Mouse (Mus musculus): ENCODE data around the gene Slc37a2. TPM values are rescaled to one million over a fixed set of nuclear protein-coding genes. Genes with fewer than 3 reads are reported as not detected.
"Not testable (repeated sequence)": the region's sequence is repeated elsewhere in the genome, so short reads cannot be mapped to it uniquely, and the experiment has no call there.

Gene Slc37a2
- 1.5 and 1.7 TPM in 2 replicates for polyA plus RNA-seq (2015; fragmentation: Nextera tagmentation; extraction: Ambion mirVana)

GRCm38 (mm10) chr9:37255149-37255888 is at the start of gene Slc37a2:
Slc37a2 (minus strand) TSS chr9:37255738.
- Histone ChIP-seq H3K36me3 (no peaks in the 10 kb centered on the region), H3K4me2 (peak within 1 kb of the TSS; percentile 59), H3K9ac (peak within 1 kb of the TSS; percentile 29; the same call in 1 of the 2 replicates), H3K27ac (no peak within 1 kb of the TSS), H3K27me3 (peaks cover 26% of the 10 kb centered on the region), H3K4me1 (replicated peaks) (peaks cover 6% of the 10 kb centered on the region), H3K9me3 (replicated peaks) (no peaks in the 10 kb centered on the region), H3K4me3 (replicated peaks) (peak within 1 kb of the TSS; percentile 51)
- no peak for DNase-seq
- WGBS (ENCODE audit: insufficient replicate concordance), result 2% methylated on average over 38 of the region's 38 CpGs
- ATAC-seq (ENCODE audit: low read depth), result peak; percentile 82

GRCm38 (mm10) chr9:37301720-37302119 is 46.2 kb upstream of the Slc37a2 start:
- Histone ChIP-seq H3K4me1 (replicated peaks) (no peaks in the 10 kb centered on the region), H3K9ac (no peak overlapping the region), H3K36me3 (peaks cover 3% of the 10 kb centered on the region; the same call in 1 of the 2 replicates), H3K27ac (no peak overlapping the region), H3K4me2 (no peak overlapping the region), H3K9me3 (replicated peaks) (no peaks in the 10 kb centered on the region), H3K27me3 (no peaks in the 10 kb centered on the region), H3K4me3 (replicated peaks) (no peak overlapping the region)
- no peak for ATAC-seq (ENCODE audit: low read depth)
- 49% methylated on average over 1 of the region's 1 CpGs for WGBS (ENCODE audit: insufficient replicate concordance)
- DNase-seq, result no peak

- not testable (repeated sequence) for H3K4me3 ChIP-seq (replicated peaks); H3K9ac ChIP-seq; H3K27me3 ChIP-seq; H3K4me1 ChIP-seq (replicated peaks); H3K36me3 ChIP-seq; H3K9me3 ChIP-seq (replicated peaks); H3K27ac ChIP-seq; ATAC-seq (ENCODE audit: low read depth); H3K4me2 ChIP-seq; DNase-seq
- WGBS (ENCODE audit: insufficient replicate concordance), result 58% methylated on average over 1 of the region's 1 CpGs
Measured at GRCm38 (mm10) chr9:37300501-37300900, 45.0 kb upstream of the Slc37a2 start.

GRCm38 (mm10) chr9:37295586-37295985 is 40.0 kb upstream of the Slc37a2 start:
- H3K9me3 ChIP-seq (replicated peaks), result no peaks in the 10 kb centered on the region
- H3K4me3 ChIP-seq (replicated peaks), result no peak overlapping the region
- no peak overlapping the region for H3K27ac ChIP-seq
- DNase-seq (no peak), ATAC-seq (ENCODE audit: low read depth) (no peak)
- H3K27me3 ChIP-seq, result no peaks in the 10 kb centered on the region
- no peaks in the 10 kb centered on the region for H3K4me1 ChIP-seq (replicated peaks)
- no peak overlapping the region for H3K4me2 ChIP-seq
- no peaks in the 10 kb centered on the region; the same call in 1 of the 2 replicates for H3K36me3 ChIP-seq
- no peak overlapping the region for H3K9ac ChIP-seq

GRCm38 (mm10) chr9:37266622-37267021 is 11.1 kb upstream of the Slc37a2 start:
- 71% methylated on average over 2 of the region's 2 CpGs for WGBS (ENCODE audit: insufficient replicate concordance)
- H3K27ac ChIP-seq, result no peak overlapping the region

GRCm38 (mm10) chr9:37255889-37256225 is 319 bp upstream of the Slc37a2 start:
- Histone ChIP-seq H3K27me3 (peaks cover 26% of the 10 kb centered on the region), H3K9ac (0 out of 2 replicates have a peak overlapping the region, but pooled peaks have one; percentile 29), H3K9me3 (replicated peaks) (no peaks in the 10 kb centered on the region), H3K4me3 (replicated peaks) (peak overlapping the region; percentile 51), H3K4me1 (replicated peaks) (peaks cover 6% of the 10 kb centered on the region), H3K4me2 (peak overlapping the region; percentile 59), H3K27ac (no peak overlapping the region), H3K36me3 (no peaks in the 10 kb centered on the region)
- WGBS (ENCODE audit: insufficient replicate concordance), result 22% methylated on average over 7 of the region's 7 CpGs
- DNase-seq (no peak), ATAC-seq (ENCODE audit: low read depth) (0 out of 2 replicates have a peak, but pooled peaks have one; percentile 12)

More at GRCm38 (mm10) chr9:37266622-37267021, 11.1 kb upstream of the Slc37a2 start:
- no peaks in the 10 kb centered on the region for H3K9me3 ChIP-seq (replicated peaks)
- H3K27me3 ChIP-seq, result no peaks in the 10 kb centered on the region
- H3K4me3 ChIP-seq (replicated peaks), result no peak overlapping the region
- H3K4me2 ChIP-seq, result no peak overlapping the region
- H3K4me1 ChIP-seq (replicated peaks), result no peaks in the 10 kb centered on the region
- DNase-seq, result no peak
- no peak overlapping the region for H3K9ac ChIP-seq
- H3K36me3 ChIP-seq, result no peaks in the 10 kb centered on the region
- ATAC-seq (ENCODE audit: low read depth), result no peak

- no peaks in the 10 kb centered on the region for H3K36me3 ChIP-seq
- H3K4me1 ChIP-seq (replicated peaks), result peaks cover 6% of the 10 kb centered on the region
- WGBS (ENCODE audit: insufficient replicate concordance), result 20% methylated on average over 6 of the region's 6 CpGs
- H3K27me3 ChIP-seq, result peaks cover 26% of the 10 kb centered on the region
- H3K27ac ChIP-seq, result no peak overlapping the region
- ATAC-seq (ENCODE audit: low read depth), result no peak
- H3K4me2 ChIP-seq, result peak overlapping the region; percentile 59
- no peaks in the 10 kb centered on the region for H3K9me3 ChIP-seq (replicated peaks)
- H3K9ac ChIP-seq, result 0 out of 2 replicates have a peak overlapping the region, but pooled peaks have one; percentile 29
- DNase-seq, result no peak
- peak overlapping the region; percentile 51 for H3K4me3 ChIP-seq (replicated peaks)
Measured at GRCm38 (mm10) chr9:37254531-37255110, 917 bp downstream of the Slc37a2 start.

GRCm38 (mm10) chr9:37250631-37251030 is 4.9 kb downstream of the Slc37a2 start:
- no peak for ATAC-seq (ENCODE audit: low read depth)
- WGBS (ENCODE audit: insufficient replicate concordance), result 66% methylated on average over 6 of the region's 6 CpGs
- Histone ChIP-seq H3K36me3 (no peaks in the 10 kb centered on the region), H3K27ac (no peak overlapping the region), H3K27me3 (peaks cover 15% of the 10 kb centered on the region), H3K9ac (no peak overlapping the region), H3K4me3 (replicated peaks) (no peak overlapping the region), H3K9me3 (replicated peaks) (no peaks in the 10 kb centered on the region), H3K4me1 (replicated peaks) (peaks cover 10% of the 10 kb centered on the region), H3K4me2 (no peak overlapping the region)
- no peak for DNase-seq

- DNase-seq (no peak), ATAC-seq (ENCODE audit: low read depth) (no peak)
- H3K9me3 ChIP-seq (replicated peaks), result no peaks in the 10 kb centered on the region
- no peak overlapping the region for H3K9ac ChIP-seq
- peaks cover 8% of the 10 kb centered on the region for H3K27me3 ChIP-seq
- 70% methylated on average over 3 of the region's 3 CpGs for WGBS (ENCODE audit: insufficient replicate concordance)
- H3K4me3 ChIP-seq (replicated peaks), result no peak overlapping the region
- H3K27ac ChIP-seq, result no peak overlapping the region
- H3K4me2 ChIP-seq, result no peak overlapping the region
- H3K4me1 ChIP-seq (replicated peaks), result peaks cover 6% of the 10 kb centered on the region; the same call in 1 of the 2 replicates
- H3K36me3 ChIP-seq, result no peaks in the 10 kb centered on the region
Measured at GRCm38 (mm10) chr9:37249976-37250375, 5.6 kb downstream of the Slc37a2 start.

GRCm38 (mm10) chr9:37248381-37248906 is 7.1 kb downstream of the Slc37a2 start:
- Histone ChIP-seq H3K36me3 (no peaks in the 10 kb centered on the region), H3K4me2 (no peak overlapping the region), H3K4me3 (replicated peaks) (no peak overlapping the region), H3K27me3 (no peaks in the 10 kb centered on the region), H3K9me3 (replicated peaks) (no peaks in the 10 kb centered on the region), H3K27ac (no peak overlapping the region), H3K4me1 (replicated peaks) (peaks cover 6% of the 10 kb centered on the region; the same call in 1 of the 2 replicates), H3K9ac (no peak overlapping the region; the same call in 1 of the 2 replicates)
- no peak for ATAC-seq (ENCODE audit: low read depth)
- WGBS (ENCODE audit: insufficient replicate concordance), result 43% methylated on average over 3 of the region's 3 CpGs
- no peak for DNase-seq

GRCm38 (mm10) chr9:37247429-37247828 is 8.1 kb downstream of the Slc37a2 start:
- H3K4me1 ChIP-seq (replicated peaks), result peaks cover 6% of the 10 kb centered on the region; the same call in 1 of the 2 replicates
- H3K4me3 ChIP-seq (replicated peaks), result no peak overlapping the region
- no peak overlapping the region for H3K27ac ChIP-seq
- no peaks in the 10 kb centered on the region for H3K27me3 ChIP-seq
- no peak overlapping the region for H3K4me2 ChIP-seq
- no peaks in the 10 kb centered on the region for H3K9me3 ChIP-seq (replicated peaks)
- no peak overlapping the region for H3K9ac ChIP-seq
- no peaks in the 10 kb centered on the region for H3K36me3 ChIP-seq
- ATAC-seq (ENCODE audit: low read depth) (peak; percentile 41; the same call in 1 of the 2 replicates), DNase-seq (no peak)

Data from liver, embryonic 13.5 days (tissue).